Mouse (Mus musculus) gastrocnemius, adult 2 months (tissue): ENCODE measurements around the gene Plpp2. TPM values are rescaled to one million over a fixed set of nuclear protein-coding genes. Genes with fewer than 3 reads are reported as not detected.

Source experiments
- DNase-seq: peaks from one replicate; pipeline ENCODE4 v3.0.0; 2022
- H3K27ac ChIP-seq: fragments of 200-600 bp; 2 replicates; pipeline ENCODE4 v1.8.1; 2022; ENCODE audit warnings: mild to moderate bottlenecking
- H3K4me3 ChIP-seq: fragments of 200-600 bp; 2 replicates; pipeline ENCODE4 v1.8.1; 2022; ENCODE audit warnings: mild to moderate bottlenecking, moderate library complexity
- CTCF ChIP-seq: fragments of 200-600 bp; IDR thresholded peaks from 2 replicates; pipeline ENCODE4 v1.8.1; 2022; ENCODE audit warnings: antibody characterized with exemption, mild to moderate bottlenecking, moderate library complexity
- intact Hi-C: fragments of 180-260 bp; cut with DNase I; formaldehyde crosslinking; loops from one replicate; pipeline ENCODE4 v1.15.1; 2025
- microRNA-seq: library from miRNA; unstranded; fragments of <30 nt; microRNA quantifications from one replicate; pipeline ENCODE4 v1.2.0, GENCODE M21; 2021
- total RNA-seq, 2 experiments: library from RNA; stranded (reverse); gene quantifications; 2 replicates each; pipeline ENCODE4 v1.2.3; 2021

Plpp2 gene
- total RNA-seq, 2 experiments from 2014 or later: 0.71 to 0.73 TPM

- Histone ChIP-seq H3K4me3 (no peak overlapping the region), H3K27ac (no peak overlapping the region)
- TF ChIP-seq CTCF: no peak
- no peak for DNase-seq
- intact Hi-C loops: no loop called here
Observed at GRCm38 (mm10) chr10:79496701-79497288, 36.8 kb downstream of the Plpp2 start.

GRCm38 (mm10) chr10:79495886-79496285 lies 37.7 kb downstream of the Plpp2 start:
- Histone ChIP-seq H3K27ac (no peak overlapping the region), H3K4me3 (no peak overlapping the region)
- no peak for DNase-seq
- TF ChIP-seq CTCF: no peak
- intact Hi-C loops: no loop called here

Small RNA genes within 50 kb of the gene (microRNA-seq; reads per million reads assigned to microRNA genes)
- gene Mir6909: not detected

Other genes starting within 250 kb of the Plpp2 start
- not detected for gene Vmn2r82, start 177.3 kb downstream of the Plpp2 start, total RNA-seq
- not detected for gene Vmn2r83, start 65.1 kb downstream of the Plpp2 start, total RNA-seq
- 10 to 100 TPM; 15.8 to 18.9 TPM for gene Mier2, start 21.4 kb upstream of the Plpp2 start, total RNA-seq
- gene Theg, start 53.5 kb upstream of the Plpp2 start, total RNA-seq: not detected
- gene C2cd4c, start 80.2 kb upstream of the Plpp2 start, total RNA-seq: under 1 TPM; 0.20 to 0.51 TPM
- 1 to 10 TPM; 3.2 to 7.5 TPM for gene Shc2, start 104.1 kb upstream of the Plpp2 start, total RNA-seq
- gene Odf3l2, start 111.9 kb upstream of the Plpp2 start, total RNA-seq: 100 to 1,000 TPM in 1 of 2 experiments, 10 to 100 TPM in 1; 56.6 to 180 TPM
- gene Madcam1, start 130.8 kb upstream of the Plpp2 start, total RNA-seq: not detected
- gene Tpgs1, start 135.6 kb upstream of the Plpp2 start, total RNA-seq: 10 to 100 TPM; 18.4 to 19.2 TPM
- 100 to 1,000 TPM; 366 to 415 TPM for gene Cdc34, start 148.4 kb upstream of the Plpp2 start, total RNA-seq
- 1 to 10 TPM; 7.2 to 9.8 TPM for gene Gzmm, start 155.2 kb upstream of the Plpp2 start, total RNA-seq
- 100 to 1,000 TPM; 650 to 652 TPM for gene Bsg, start 170.7 kb upstream of the Plpp2 start, total RNA-seq
- gene Hcn2, start 182.8 kb upstream of the Plpp2 start, total RNA-seq: under 1 TPM; 0.47 to 0.84 TPM
- gene Polrmt, start 212.8 kb upstream of the Plpp2 start, total RNA-seq: 10 to 100 TPM; 27.0 to 40.8 TPM
- gene Fgf22, start 221.3 kb upstream of the Plpp2 start, total RNA-seq: not detected
- 10 to 100 TPM; 46.1 to 53.6 TPM for gene Rnf126, start 233.2 kb upstream of the Plpp2 start, total RNA-seq
- 1 to 10 TPM; 1.0 to 1.5 TPM for gene Fstl3, start 243.5 kb upstream of the Plpp2 start, total RNA-seq